Mouse (Mus musculus) forebrain, embryonic 11.5 days (tissue): Measurements from ENCODE around the gene Ttc28. TPM values are rescaled to one million over a fixed set of nuclear protein-coding genes. Genes with fewer than 3 reads are reported as not detected.

Experiments used
- ATAC-seq: fragments of 200-750 bp; cut with Nextera tagmentation; replicated peaks from 2 replicates; pipeline ENCODE4 v1.8.0; 2017; ENCODE audit warnings: moderate TSS enrichment; ENCODE audit not compliant: low FRiP score
- DNase-seq: peaks from one replicate; pipeline ENCODE4 v3.0.0-alpha.2; 2017; ENCODE audit warnings: low spot score
- H3K27ac ChIP-seq: fragments of 300-500 bp; sonication (generic); 2 replicates; pipeline ENCODE4 v1.5.1; 2014; ENCODE audit warnings: low read depth, low read length
- H3K27me3 ChIP-seq: fragments of 300-500 bp; sonication (generic); 2 replicates; pipeline ENCODE4 v1.6.1; 2014; ENCODE audit warnings: mild to moderate bottlenecking, low read length, mixed read lengths; ENCODE audit not compliant: control insufficient read depth, insufficient read depth
- H3K36me3 ChIP-seq: fragments of 300-500 bp; sonication (generic); 2 replicates; pipeline ENCODE4 v1.6.1; 2014; ENCODE audit warnings: mild to moderate bottlenecking, low read length, moderate library complexity, mixed read lengths; ENCODE audit not compliant: control insufficient read depth, insufficient read depth
- H3K4me1 ChIP-seq: fragments of 300-500 bp; sonication (generic); replicated peaks from 2 replicates; pipeline ENCODE4 v1.6.1; 2014; ENCODE audit warnings: low read length, mixed read lengths; ENCODE audit not compliant: control insufficient read depth, insufficient read depth
- H3K4me2 ChIP-seq: fragments of 300-500 bp; sonication (generic); 2 replicates; pipeline ENCODE4 v1.6.1; 2014; ENCODE audit warnings: low read depth, mild to moderate bottlenecking, low read length, moderate library complexity, mixed read lengths; ENCODE audit not compliant: severe bottlenecking
- H3K4me3 ChIP-seq: fragments of 300-500 bp; sonication (generic); 2 replicates; pipeline ENCODE4 v1.5.1; 2014; ENCODE audit warnings: low read depth, low read length
- H3K9ac ChIP-seq: fragments of 300-500 bp; sonication (generic); 2 replicates; pipeline ENCODE4 v1.6.1; 2014; ENCODE audit warnings: low read length
- H3K9me3 ChIP-seq: fragments of 300-500 bp; sonication (generic); 2 replicates; pipeline ENCODE4 v1.6.1; 2016; ENCODE audit warnings: low read length, mixed read lengths; ENCODE audit not compliant: control insufficient read depth
- WGBS: fragments of 180-500 bp; shearing (Covaris S2); extraction: QIAGEN DNeasy Blood & Tissue Kit; methylation state at CpG from one replicate; pipeline ENCODE4 v1.1.7; 2014; 5-methylcytosine and 5-hydroxymethylcytosine counted together
- polyA plus RNA-seq: library from polyadenylated mRNA; unstranded; fragments of >200 nt; fragmentation: Nextera tagmentation; extraction: Ambion mirVana; gene quantifications from 2 replicates; pipeline ENCODE4 v1.2.1, GENCODE M21; 2014

Ttc28 gene
- polyA plus RNA-seq, 1 experiment from 2014 or later: 19.9 TPM

GRCm38 (mm10) chr5:111065770-111066169, 186.2 kb downstream of the Ttc28 start:
- H3K9ac ChIP-seq: no peak overlapping the region
- H3K4me3 ChIP-seq: no peak overlapping the region
- no peaks in the 10 kb centered on the region for H3K9me3 ChIP-seq
- peaks cover 2% of the 10 kb centered on the region; the same call in 1 of the 2 replicates for H3K4me1 ChIP-seq
- H3K27ac ChIP-seq: no peak overlapping the region
- DNase-seq (no peak), ATAC-seq (no peak)
- 83% methylated on average over 4 of the region's 4 CpGs for WGBS
- no peak overlapping the region for H3K4me2 ChIP-seq
- no peaks in the 10 kb centered on the region for H3K36me3 ChIP-seq
- H3K27me3 ChIP-seq: no peaks in the 10 kb centered on the region

GRCm38 (mm10) chr5:111069503-111069902, 189.9 kb downstream of the Ttc28 start:
- Histone ChIP-seq H3K9ac (no peak overlapping the region), H3K36me3 (no peaks in the 10 kb centered on the region), H3K4me1 (peaks cover 9% of the 10 kb centered on the region; the same call in 1 of the 2 replicates), H3K27me3 (no peaks in the 10 kb centered on the region), H3K9me3 (no peaks in the 10 kb centered on the region), H3K27ac (no peak overlapping the region), H3K4me3 (no peak overlapping the region), H3K4me2 (no peak overlapping the region)
- DNase-seq (no peak), ATAC-seq (no peak)
- WGBS: 91% methylated on average over 5 of the region's 5 CpGs

GRCm38 (mm10) chr5:111069931-111070330, 190.3 kb downstream of the Ttc28 start:
- Histone ChIP-seq H3K4me2 (no peak overlapping the region), H3K9ac (no peak overlapping the region), H3K27ac (no peak overlapping the region), H3K4me3 (no peak overlapping the region), H3K9me3 (no peaks in the 10 kb centered on the region), H3K36me3 (no peaks in the 10 kb centered on the region), H3K4me1 (peaks cover 7% of the 10 kb centered on the region; the same call in 1 of the 2 replicates), H3K27me3 (no peaks in the 10 kb centered on the region)
- DNase-seq: no peak
- 91% methylated on average over 5 of the region's 5 CpGs for WGBS
- no peak for ATAC-seq

GRCm38 (mm10) chr5:111070361-111070760, 190.8 kb downstream of the Ttc28 start:
- DNase-seq (no peak), ATAC-seq (no peak)
- Histone ChIP-seq H3K4me3 (no peak overlapping the region), H3K27ac (no peak overlapping the region), H3K9me3 (no peaks in the 10 kb centered on the region), H3K4me1 (peaks cover 7% of the 10 kb centered on the region; the same call in 1 of the 2 replicates), H3K27me3 (no peaks in the 10 kb centered on the region), H3K9ac (no peak overlapping the region), H3K4me2 (no peak overlapping the region), H3K36me3 (no peaks in the 10 kb centered on the region)
- WGBS: 61% methylated on average over 6 of the region's 6 CpGs

GRCm38 (mm10) chr5:111073316-111073736, 193.7 kb downstream of the Ttc28 start:
- Histone ChIP-seq H3K4me2 (no peak overlapping the region), H3K36me3 (no peaks in the 10 kb centered on the region), H3K4me1 (peaks cover 7% of the 10 kb centered on the region; the same call in 1 of the 2 replicates), H3K9ac (no peak overlapping the region), H3K9me3 (no peaks in the 10 kb centered on the region), H3K27me3 (no peaks in the 10 kb centered on the region), H3K4me3 (no peak overlapping the region), H3K27ac (no peak overlapping the region)
- 65% methylated on average over 6 of the region's 6 CpGs for WGBS
- peak; percentile 64; the same call in 1 of the 2 replicates for ATAC-seq
- peak; percentile 71 for DNase-seq

- peaks cover 7% of the 10 kb centered on the region; the same call in 1 of the 2 replicates for H3K4me1 ChIP-seq
- DNase-seq: no peak
- no peak overlapping the region for H3K9ac ChIP-seq
- H3K27me3 ChIP-seq: no peaks in the 10 kb centered on the region
- no peaks in the 10 kb centered on the region for H3K36me3 ChIP-seq
- no peak overlapping the region for H3K4me3 ChIP-seq
- no peaks in the 10 kb centered on the region for H3K9me3 ChIP-seq
- H3K27ac ChIP-seq: 0 out of 2 replicates have a peak overlapping the region, but pooled peaks have one; percentile 37
- H3K4me2 ChIP-seq: no peak overlapping the region
- no peak for ATAC-seq
- WGBS: 56% methylated on average over 7 of the region's 7 CpGs
These were observed 194.4 kb downstream of the Ttc28 start for GRCm38 (mm10) chr5:111074050-111074449.

- Histone ChIP-seq H3K4me3 (no peak overlapping the region), H3K4me2 (no peak overlapping the region), H3K4me1 (peaks cover 7% of the 10 kb centered on the region; the same call in 1 of the 2 replicates), H3K27ac (no peak overlapping the region), H3K9ac (no peak overlapping the region), H3K9me3 (no peaks in the 10 kb centered on the region), H3K36me3 (no peaks in the 10 kb centered on the region), H3K27me3 (no peaks in the 10 kb centered on the region)
- WGBS: 78% methylated on average over 5 of the region's 5 CpGs
- ATAC-seq (no peak), DNase-seq (no peak)
These were observed 196.2 kb downstream of the Ttc28 start for GRCm38 (mm10) chr5:111075841-111076240.

GRCm38 (mm10) chr5:111077261-111077660, 197.7 kb downstream of the Ttc28 start:
- Histone ChIP-seq H3K4me2 (no peak overlapping the region), H3K9ac (no peak overlapping the region), H3K36me3 (no peaks in the 10 kb centered on the region), H3K27ac (no peak overlapping the region), H3K27me3 (no peaks in the 10 kb centered on the region), H3K4me3 (no peak overlapping the region), H3K4me1 (peaks cover 7% of the 10 kb centered on the region; the same call in 1 of the 2 replicates), H3K9me3 (no peaks in the 10 kb centered on the region)
- WGBS: 91% methylated on average over 9 of the region's 9 CpGs
- ATAC-seq (no peak), DNase-seq (no peak)

GRCm38 (mm10) chr5:111080601-111081000, 201.0 kb downstream of the Ttc28 start:
- no peak overlapping the region for H3K4me3 ChIP-seq
- ATAC-seq (no peak), DNase-seq (no peak)
- no peak overlapping the region for H3K27ac ChIP-seq
- H3K9ac ChIP-seq: no peak overlapping the region
- H3K4me2 ChIP-seq: no peak overlapping the region
- no peaks in the 10 kb centered on the region for H3K9me3 ChIP-seq
- 88% methylated on average over 5 of the region's 5 CpGs for WGBS
- no peaks in the 10 kb centered on the region for H3K36me3 ChIP-seq
- H3K27me3 ChIP-seq: no peaks in the 10 kb centered on the region
- no peaks in the 10 kb centered on the region for H3K4me1 ChIP-seq
